Mouse (Mus musculus) ovary, postnatal 10 days (tissue): ENCODE data around the gene Lgr4.

ENCODE experiments used
- DNase-seq: peaks from one replicate; pipeline ENCODE4 v3.0.0; 2022; ENCODE audit warnings: low spot score

Gene Lgr4

DNA sequence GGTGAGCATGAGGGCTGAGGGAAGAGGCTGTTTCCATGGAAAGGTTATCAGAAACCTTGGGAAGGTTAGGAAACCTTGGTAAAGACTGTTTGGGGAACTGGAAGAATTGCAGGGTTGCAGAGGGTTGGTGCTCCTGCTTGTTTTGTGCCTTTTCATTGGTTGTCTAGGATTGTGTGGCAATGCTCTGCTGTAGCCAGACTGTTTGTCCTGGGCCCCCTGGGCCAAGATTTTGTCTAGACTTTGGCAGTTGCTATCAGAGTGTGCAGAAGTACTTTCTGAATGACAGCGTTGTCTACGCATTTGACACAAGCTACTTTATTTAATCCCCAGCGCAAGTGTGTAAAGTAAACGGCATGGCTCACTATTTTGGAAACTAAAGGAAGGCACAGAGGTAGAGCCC is 33.6 kb downstream of the Lgr4 start:
- DNase-seq, result no peak

DNA sequence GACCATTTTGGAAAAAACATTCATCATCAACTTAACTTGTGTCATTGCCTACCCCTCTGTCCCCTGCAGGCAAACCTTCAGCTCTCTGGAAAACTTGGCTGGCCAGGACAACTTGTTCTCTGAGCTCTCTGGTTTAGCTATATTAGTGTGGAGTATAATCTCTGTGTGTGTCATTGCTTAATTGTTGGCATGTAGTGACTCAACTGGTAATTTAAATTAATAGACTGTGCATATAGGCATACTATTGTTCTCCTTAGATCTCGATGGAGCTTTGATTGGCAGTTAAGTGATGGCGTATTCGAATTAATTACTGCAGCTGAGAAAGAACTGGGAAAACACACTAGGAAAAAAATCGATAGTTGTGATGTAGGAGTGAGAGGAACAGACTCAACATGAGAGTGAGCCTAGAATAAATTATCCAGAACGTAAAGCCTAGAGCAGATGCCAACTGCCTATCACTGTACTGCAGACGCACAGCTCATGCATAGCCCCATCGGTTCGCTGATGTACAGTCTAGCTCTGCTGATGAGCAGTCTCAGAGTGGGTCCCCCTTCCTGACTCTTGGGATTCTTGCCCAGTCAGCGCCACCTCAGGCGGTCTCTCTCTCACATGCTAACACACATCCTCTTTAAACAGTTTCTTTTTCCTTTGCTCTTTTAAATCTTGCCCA is 35.7 kb downstream of the Lgr4 start:
- no peak for DNase-seq

DNA sequence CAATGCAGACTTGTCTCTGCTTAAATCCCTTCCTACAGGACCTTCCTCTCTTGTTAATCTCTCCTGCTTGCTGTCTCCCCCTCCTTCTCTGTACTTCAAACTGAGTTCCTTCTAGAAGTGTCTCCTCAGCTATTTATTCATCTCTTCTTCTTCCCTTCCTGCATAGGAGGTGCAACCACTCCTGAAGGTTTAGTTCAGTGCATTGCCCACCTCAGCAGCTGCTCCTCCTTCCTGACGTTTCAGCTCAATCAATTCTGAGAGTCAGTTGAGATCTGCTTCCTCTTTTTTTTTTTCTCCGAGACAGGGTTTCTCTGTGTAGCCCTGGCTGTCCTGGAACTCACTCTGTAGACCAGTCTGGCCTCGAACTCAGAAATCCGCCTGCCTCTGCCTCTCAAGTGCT is 36.4 kb downstream of the Lgr4 start:
- DNase-seq, result no peak

GRCm38 (mm10) chr2:109955060-109955459 is 37.6 kb downstream of the Lgr4 start:
- DNase-seq, result no peak

GRCm38 (mm10) chr2:109955910-109956309 is 38.5 kb downstream of the Lgr4 start:
- no peak for DNase-seq

DNA sequence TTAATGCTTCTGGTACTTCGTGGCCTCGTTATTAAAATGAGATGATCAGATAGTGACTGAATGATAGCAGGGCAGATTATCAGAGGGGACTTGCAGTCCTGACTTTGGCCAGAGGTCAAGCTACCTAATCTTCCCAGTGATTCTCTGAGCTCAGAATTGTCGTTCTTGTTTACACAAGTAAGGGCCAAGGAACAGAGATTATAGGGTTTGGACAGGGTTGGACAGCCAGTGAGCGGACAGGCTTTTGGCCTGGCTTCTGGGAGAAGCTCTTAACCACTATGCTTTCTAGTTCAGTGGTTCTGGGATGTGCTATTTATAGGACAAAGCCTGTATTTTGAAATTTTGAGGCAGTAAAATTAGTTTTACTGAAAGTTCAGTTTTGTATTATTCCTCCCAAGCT is 39.3 kb downstream of the Lgr4 start:
- no peak for DNase-seq

DNA sequence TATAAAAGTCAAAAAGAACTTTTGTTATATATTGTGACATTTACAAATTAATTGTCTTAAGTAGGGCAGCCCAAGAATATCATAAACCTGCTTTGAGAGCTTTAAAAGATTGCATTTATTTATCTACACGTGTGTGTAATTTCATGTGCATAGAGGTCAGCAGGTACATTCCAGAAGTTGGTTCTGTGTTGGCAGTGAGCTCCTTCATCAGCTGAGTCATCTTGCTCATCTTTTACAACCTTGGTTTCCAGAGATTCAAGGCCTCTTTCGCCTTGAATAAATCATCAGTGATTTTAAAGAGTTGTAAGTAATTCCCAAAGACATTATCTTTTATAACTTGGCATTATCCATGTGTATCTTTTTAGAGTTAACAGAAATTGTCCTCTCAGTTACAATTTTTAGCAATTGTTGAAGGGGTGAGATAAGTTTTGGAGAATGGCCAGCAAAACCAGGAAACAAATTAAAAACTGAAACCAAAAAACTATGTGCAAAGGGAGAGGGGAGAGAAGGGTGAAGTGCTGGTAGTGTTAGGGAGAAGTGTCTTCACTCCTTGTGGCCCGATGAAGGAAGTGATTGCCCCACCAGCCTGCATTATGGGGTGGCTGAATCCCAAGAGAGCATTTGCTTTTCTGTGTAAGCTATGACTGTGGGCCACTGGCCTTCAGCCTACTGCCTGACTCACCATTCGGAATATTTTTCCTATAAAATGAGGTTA is 41.4 kb downstream of the Lgr4 start:
- no peak for DNase-seq

GRCm38 (mm10) chr2:109959407-109960075 is 42.1 kb downstream of the Lgr4 start:
- no peak for DNase-seq

DNA sequence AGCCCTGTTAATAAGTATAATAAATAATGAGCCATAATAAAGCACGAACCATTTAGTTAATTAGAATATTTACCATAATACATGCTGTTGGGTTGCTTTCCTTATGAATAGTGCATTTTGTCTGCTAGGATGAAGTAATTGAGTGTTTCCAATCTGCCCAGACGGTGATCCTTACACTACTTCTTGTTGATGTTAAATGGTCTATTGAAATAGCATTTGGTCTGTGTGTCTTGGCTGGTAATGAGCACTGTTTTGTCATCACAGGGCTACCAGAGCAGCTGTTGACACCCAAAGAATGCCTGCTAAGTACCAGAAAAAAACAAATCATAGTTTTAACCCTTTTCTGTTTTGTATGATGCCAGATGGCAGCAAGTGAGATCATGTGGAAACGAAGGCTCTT is 42.8 kb downstream of the Lgr4 start:
- DNase-seq, result no peak

DNA sequence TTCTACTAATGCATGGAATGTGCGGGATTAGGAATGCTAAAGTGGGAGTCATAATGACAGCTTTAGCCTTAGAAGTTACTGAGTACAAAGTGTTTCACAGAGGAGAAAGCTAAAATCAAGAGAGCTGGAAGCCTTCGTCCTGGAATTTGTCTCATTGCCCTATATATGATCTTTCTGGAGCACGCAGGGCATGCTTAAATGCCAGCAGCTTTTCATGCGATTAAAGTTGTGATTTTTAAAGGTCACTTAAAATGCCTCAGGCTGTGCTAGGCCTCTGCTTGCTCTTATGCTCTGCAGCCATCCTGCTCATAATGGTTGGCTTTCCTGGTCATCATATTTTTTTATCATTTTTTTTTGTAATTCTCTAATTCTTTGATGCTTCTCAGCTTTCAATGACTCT is 43.7 kb downstream of the Lgr4 start:
- no peak for DNase-seq

GRCm38 (mm10) chr2:109963591-109964258 is 46.3 kb downstream of the Lgr4 start:
- DNase-seq, result no peak

DNA sequence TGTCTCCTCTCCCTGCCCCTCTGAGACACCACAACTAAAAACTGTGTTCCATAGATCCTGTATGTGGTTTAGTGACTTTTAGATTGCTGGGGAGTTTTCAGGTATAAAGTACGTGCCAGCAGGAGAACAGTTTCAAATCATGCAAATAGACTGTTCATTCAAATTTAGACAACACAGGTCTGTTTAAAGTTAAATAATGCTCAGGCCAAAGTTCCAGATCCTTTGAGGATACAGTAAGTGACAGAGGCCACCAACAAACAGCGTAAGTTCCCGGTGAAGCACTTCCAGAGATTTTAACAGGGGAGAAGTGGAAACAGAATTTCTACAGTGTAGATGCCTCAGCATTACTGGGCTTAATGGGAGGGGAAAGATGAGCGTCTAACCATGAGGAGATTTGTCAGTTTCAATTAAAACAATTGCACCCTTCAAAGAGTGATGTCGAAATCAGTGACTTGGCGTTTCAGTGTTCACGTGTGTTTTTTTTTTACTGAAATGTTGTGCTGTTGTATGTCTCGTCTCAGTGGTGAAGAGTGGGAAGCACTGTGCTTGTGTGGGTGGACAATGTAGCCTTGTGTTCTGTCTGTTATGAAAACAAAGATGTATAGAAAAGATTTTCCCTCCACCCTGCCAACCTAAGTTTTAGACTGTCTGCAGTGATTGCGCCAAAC is 48.4 kb downstream of the Lgr4 start:
- DNase-seq, result no peak

DNA sequence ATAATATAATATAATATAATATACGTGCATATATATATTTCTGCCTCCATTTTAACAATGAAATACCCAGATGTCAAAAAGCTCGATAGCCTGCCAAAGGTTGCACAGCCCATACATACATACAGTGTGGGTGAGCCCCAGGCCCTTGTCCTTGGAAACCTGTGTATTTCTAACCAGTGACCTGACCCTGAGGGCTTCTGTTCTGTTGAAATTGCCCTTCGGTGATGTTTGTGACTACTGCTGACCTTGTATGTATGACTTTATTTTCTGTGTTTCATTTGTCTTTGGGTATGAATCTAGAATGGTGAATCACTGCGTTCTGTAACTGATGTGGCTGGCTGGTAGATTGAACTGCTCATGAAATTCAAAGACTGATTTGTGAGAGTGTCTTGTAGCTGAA is 49.4 kb downstream of the Lgr4 start:
- no peak for DNase-seq

GRCm38 (mm10) chr2:109969381-109969780 is 51.9 kb downstream of the Lgr4 start:
- no peak for DNase-seq

DNA sequence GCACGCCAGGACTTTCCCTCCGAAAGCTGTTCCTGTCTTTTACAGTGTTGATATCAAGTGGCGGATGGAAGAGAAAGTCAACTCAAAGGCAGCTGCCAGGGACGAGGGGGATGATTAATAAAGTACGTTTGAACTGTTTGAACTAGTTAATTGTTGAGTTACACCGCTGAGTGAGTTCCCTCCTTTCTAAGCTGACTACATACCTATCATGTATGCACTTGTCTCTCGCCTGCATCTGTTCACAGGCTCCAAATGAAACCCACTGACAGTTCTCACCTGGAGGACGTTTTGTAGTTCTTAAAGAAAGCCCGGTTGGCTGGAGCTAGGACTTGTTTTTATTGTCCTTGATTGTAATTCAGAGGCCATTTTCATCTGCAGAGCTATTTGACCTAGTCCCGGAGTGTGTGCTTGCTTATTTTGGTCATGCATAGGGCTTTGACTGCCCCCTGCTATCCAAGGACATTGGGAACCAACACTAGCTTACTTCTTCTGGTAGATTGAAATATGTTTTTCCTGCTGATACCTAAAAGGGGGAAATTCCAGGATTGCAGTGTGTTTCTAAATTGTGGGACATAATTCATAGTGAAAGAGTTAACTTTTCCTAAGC is 52.6 kb downstream of the Lgr4 start:
- no peak for DNase-seq

GRCm38 (mm10) chr2:109970744-109971410 is 53.4 kb downstream of the Lgr4 start:
- no peak for DNase-seq

GRCm38 (mm10) chr2:109972310-109972709 is 54.9 kb downstream of the Lgr4 start:
- no peak for DNase-seq

DNA sequence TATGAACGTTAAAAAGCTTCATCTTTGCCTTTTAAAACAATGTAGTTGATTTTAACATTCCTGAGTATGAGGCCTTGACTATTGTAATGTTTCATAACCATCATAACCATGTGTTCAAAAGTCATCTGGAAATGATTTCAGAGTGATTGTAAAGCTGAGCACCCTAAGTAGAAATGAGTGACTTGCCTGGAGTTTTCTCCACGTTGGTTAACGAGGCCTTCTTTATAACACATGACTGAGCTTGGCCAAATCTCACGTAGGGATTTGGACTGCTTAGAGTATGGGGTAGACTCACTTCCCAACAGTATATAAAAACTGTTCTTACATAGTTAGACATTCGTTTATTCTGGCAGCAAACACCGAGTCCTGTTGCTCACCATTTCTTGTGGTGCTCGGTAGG is 55.5 kb downstream of the Lgr4 start:
- DNase-seq, result no peak

DNA sequence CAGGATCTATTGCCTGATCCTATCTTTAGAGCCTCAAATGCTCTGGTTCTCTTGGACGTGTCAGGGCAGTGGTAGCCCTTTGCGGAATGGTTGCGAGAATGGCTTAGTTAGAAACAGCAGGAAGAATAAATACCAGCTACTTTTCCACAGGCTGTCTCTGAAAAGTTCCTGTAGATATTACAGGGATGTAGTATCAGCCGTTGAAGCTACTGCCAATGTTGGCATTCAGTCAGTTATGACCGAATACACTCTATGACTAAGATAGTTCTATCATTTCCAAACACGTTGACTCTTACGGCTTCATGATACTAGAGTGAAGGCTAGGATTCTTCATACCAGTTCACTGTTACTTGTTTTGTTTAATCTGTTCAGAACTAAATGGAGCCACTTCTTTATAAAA is 57.4 kb downstream of the Lgr4 start:
- no peak for DNase-seq

DNA sequence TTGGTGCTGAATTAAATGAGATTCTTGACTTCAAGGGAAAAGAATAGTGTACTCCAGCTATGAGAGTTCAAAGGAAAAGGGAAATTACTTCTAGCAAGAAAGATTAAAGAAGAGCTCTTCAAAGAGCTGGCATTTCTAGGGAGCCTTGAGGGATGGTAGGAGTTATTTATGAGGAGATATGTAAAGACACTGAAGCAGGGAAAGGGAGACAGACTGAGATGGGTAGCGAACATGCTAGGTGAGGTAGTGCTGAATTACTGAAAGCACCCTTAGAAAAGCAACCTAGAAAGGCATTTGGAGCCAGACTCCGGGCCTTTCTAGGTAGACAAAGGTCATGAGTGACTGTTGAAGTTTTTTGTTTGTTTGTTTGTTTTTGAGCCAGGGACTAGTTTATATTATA is 58.7 kb downstream of the Lgr4 start:
- DNase-seq, result no peak

DNA sequence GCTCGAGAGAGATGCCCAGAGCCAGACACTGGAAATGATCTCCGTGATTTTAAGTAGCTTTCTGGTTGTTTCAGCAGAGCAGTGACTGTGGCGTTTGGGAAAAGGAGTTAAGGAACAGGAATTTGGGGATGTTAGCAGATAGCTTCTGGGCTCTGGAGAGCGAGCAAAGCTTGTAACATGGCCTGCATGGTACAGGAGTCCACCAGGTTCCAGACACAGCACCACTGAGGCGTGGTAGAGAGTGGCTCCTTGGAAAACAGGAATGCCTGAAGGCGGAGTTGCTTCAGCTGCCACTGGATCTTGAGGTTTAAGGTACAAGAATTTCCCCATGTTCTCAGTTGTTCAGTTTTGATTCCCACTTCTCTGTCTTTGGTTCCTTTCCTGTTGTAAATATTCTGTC is 59.9 kb downstream of the Lgr4 start:
- no peak for DNase-seq
